ENCODE assay signal across 11 mouse cellular contexts in genomic region chr7:67477996-67478395, GRCm38 (mm10).
DNase-seq lines count a peak whose midpoint lies in the region; ATAC-seq and TF ChIP-seq lines count a peak whose summit lies in the region.
"Had no signal": no experiment of that assay in that cellular context is flagged by ENCODE, and none has a peak within 500 bp of the region (broad histone marks: within the 10 kb centered on the region; RNA-seq: fewer than 3 reads in every experiment).

No protein-coding gene starts in this region.

- ATAC-seq in frontal cortex, adult (ENCODE audit: low TSS enrichment) = 0 out of 2 replicates have a peak, but pooled peaks have one; percentile 29
- peak; percentile 53 for ATAC-seq in hindbrain, embryonic 16.5 days
- no peak for ATAC-seq in megakaryocyte-erythroid progenitor cell, adult 5-6 weeks (replicated peaks; ENCODE audit: low FRiP score, low TSS enrichment, poor library complexity, severe bottlenecking)

- H3K9me3 ChIP-seq in hindbrain, embryonic 16.5 days (ENCODE audit: control insufficient read depth, low read length) = no peaks in the 10 kb centered on the region
- H3K9me3 ChIP-seq: limb, embryonic 15.5 days had no signal

- H3K4me2 ChIP-seq in hindbrain, embryonic 16.5 days (ENCODE audit: low read length) = 0 out of 2 replicates have a peak overlapping the region, but pooled peaks have one; percentile 24
- H3K4me2 ChIP-seq: limb, embryonic 15.5 days had no signal

- no peaks in the 10 kb centered on the region for H3K36me3 ChIP-seq in hindbrain, embryonic 16.5 days (ENCODE audit: control insufficient read depth, insufficient read depth, low read length)
- H3K36me3 ChIP-seq: limb, embryonic 15.5 days had no signal

- no peak for DNase-seq in frontal cortex, postnatal 25 days (ENCODE audit: low spot score in 2 of 2)
- peak; percentile 81 for DNase-seq in brain, embryonic 14.5 days (ENCODE audit: low read depth)
- peak; percentile 26 for DNase-seq in retina, embryonic 14.5 days (ENCODE audit: low spot score)
- no peak for DNase-seq in adrenal gland, postnatal 10 days
- DNase-seq in kidney, adult 8-10 months = no peak
- DNase-seq: kidney, postnatal 4 days had no signal

- H3K4me3 ChIP-seq in hindbrain, embryonic 16.5 days (ENCODE audit: low read length) = no peak overlapping the region
- H3K4me3 ChIP-seq: erythroblast, embryonic 14.5 days; limb, embryonic 15.5 days had no signal

- TF ChIP-seq CTCF in brain, embryonic 14.5 days (IDR thresholded peaks at IDR 0.05; ENCODE audit: borderline replicate concordance, extremely low read depth, insufficient read depth, insufficient read length) = no peak

- H3K4me1 ChIP-seq in hindbrain, embryonic 16.5 days (ENCODE audit: control insufficient read depth, insufficient read depth, low read depth, low read length) = peaks cover 3% of the 10 kb centered on the region; the same call in 1 of the 2 replicates

- TF ChIP-seq POLR2A in brain, embryonic 14.5 days (IDR thresholded peaks at IDR 0.05; ENCODE audit: borderline replicate concordance, extremely low read depth, insufficient read depth, insufficient read length, poor library complexity, severe bottlenecking) = no peak

- H3K27me3 ChIP-seq in hindbrain, embryonic 16.5 days (replicated peaks; ENCODE audit: control insufficient read depth, insufficient read depth, low read length) = no peaks in the 10 kb centered on the region
- H3K27me3 ChIP-seq: limb, embryonic 15.5 days had no signal

- H3K9ac ChIP-seq in hindbrain, embryonic 16.5 days (ENCODE audit: low read depth, low read length) = peak overlapping the region; percentile 28; the same call in 1 of the 2 replicates
- H3K9ac ChIP-seq: limb, embryonic 15.5 days had no signal

- WGBS in hindbrain, embryonic 16.5 days = 31% methylated on average over 8 of the region's 10 CpGs

- H3K27ac ChIP-seq in hindbrain, embryonic 16.5 days (ENCODE audit: low read depth, low read length) = no peak overlapping the region; the same call in 1 of the 2 replicates
- H3K27ac ChIP-seq: limb, embryonic 15.5 days had no signal

Comparison
In these comparisons a context has a peak if more than half of its experiments do, and no peak if none do; other contexts are left out.
1. DNase-seq: peak in brain, embryonic 14.5 days (single experiment) and retina, embryonic 14.5 days (single experiment); none in frontal cortex, postnatal 25 days (0 of 2), adrenal gland, postnatal 10 days (single experiment) and kidney, adult 8-10 months (0 of 2).